Mouse (Mus musculus) neural tube, embryonic 12.5 days (tissue): ENCODE measurements around the gene Sart1. TPM values are rescaled to one million over a fixed set of nuclear protein-coding genes. Genes with fewer than 3 reads are reported as not detected.

Source experiments
- ATAC-seq: fragments of 200-750 bp; cut with Nextera tagmentation; 2 replicates; pipeline ENCODE4 v1.8.0; 2017; ENCODE audit warnings: low read depth, mild to moderate bottlenecking, moderate TSS enrichment, moderate library complexity; ENCODE audit not compliant: low FRiP score
- H3K27ac ChIP-seq: fragments of 300-500 bp; sonication (generic); 2 replicates; pipeline ENCODE4 v1.5.1; 2016
- H3K27me3 ChIP-seq: fragments of 300-500 bp; sonication (generic); replicated peaks from 2 replicates; pipeline ENCODE4 v1.6.1; 2016; ENCODE audit warnings: mild to moderate bottlenecking
- H3K36me3 ChIP-seq: fragments of 300-500 bp; sonication (generic); 2 replicates; pipeline ENCODE4 v1.6.1; 2016; ENCODE audit warnings: mild to moderate bottlenecking
- H3K4me1 ChIP-seq: fragments of 300-500 bp; sonication (generic); 2 replicates; pipeline ENCODE4 v1.6.1; 2016
- H3K4me2 ChIP-seq: fragments of 300-500 bp; sonication (generic); replicated peaks from 2 replicates; pipeline ENCODE4 v1.6.1; 2016; ENCODE audit warnings: mild to moderate bottlenecking
- H3K4me3 ChIP-seq: fragments of 300-500 bp; sonication (generic); 2 replicates; pipeline ENCODE4 v1.5.1; 2016
- H3K9ac ChIP-seq: fragments of 300-500 bp; sonication (generic); 2 replicates; pipeline ENCODE4 v1.6.1; 2016; ENCODE audit warnings: mild to moderate bottlenecking
- H3K9me3 ChIP-seq: fragments of 300-500 bp; sonication (generic); 2 replicates; pipeline ENCODE4 v1.6.1; 2016; ENCODE audit warnings: mild to moderate bottlenecking
- WGBS: fragments of 180-500 bp; shearing (Covaris S2); methylation state at CpG from one replicate; pipeline ENCODE4 v1.1.7; 2016; 5-methylcytosine and 5-hydroxymethylcytosine counted together
- polyA plus RNA-seq: library from polyadenylated mRNA; unstranded; fragments of >200 nt; fragmentation: Nextera tagmentation; extraction: Ambion mirVana; gene quantifications from 2 replicates; pipeline ENCODE4 v1.2.1, GENCODE M21; 2016

The Sart1 gene
- 110 and 112 TPM in 2 replicates for polyA plus RNA-seq

DNA sequence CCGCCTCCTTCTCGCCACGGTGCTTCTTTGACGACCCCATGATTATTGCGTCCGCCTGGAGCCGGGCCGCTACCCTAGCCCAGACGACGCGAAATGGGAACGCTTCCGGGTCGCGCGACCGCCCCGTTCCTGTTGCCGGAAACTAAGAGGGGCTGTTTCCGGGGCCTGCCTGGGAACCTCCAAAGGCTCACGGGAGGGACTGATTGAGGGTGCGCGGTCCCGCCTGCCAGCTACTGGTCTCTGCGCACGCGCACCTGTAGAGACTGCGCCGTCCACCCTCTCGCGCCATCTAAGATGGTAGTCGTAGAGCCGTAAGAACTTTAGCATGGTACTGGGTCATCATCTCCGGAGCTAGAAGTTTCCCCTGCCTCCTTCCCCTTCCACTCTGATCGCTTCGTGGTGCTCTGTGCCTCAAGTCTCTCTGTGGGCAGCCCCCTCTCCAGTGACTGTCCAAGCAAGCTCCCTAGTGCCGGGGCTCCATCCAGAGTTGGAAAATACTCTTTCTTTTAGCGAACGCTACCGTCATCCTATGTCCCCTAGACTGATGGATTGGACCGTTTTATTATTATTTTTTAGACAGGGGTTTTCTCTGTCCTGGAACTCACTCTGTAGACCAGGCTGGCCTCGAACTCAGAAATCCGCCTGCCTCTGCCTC, at the start of gene Sart1:
Gene Sart1, minus strand, starts transcription at position 116 of the 655 bp plus-strand sequence.
- peaks cover 21% of the 10 kb centered on the region for H3K36me3 ChIP-seq
- H3K4me2 ChIP-seq, result peak within 1 kb of the TSS; percentile 93
- WGBS, result 2% methylated on average over 43 of the region's 43 CpGs
- no peaks in the 10 kb centered on the region for H3K27me3 ChIP-seq
- peak within 1 kb of the TSS; percentile 100 for H3K4me3 ChIP-seq
- peak within 1 kb of the TSS; percentile 95 for H3K9ac ChIP-seq
- ATAC-seq, result peak; percentile 95
- H3K27ac ChIP-seq, result peak within 1 kb of the TSS; percentile 65; the same call in 1 of the 2 replicates
- H3K9me3 ChIP-seq, result no peaks in the 10 kb centered on the region
- peaks cover 31% of the 10 kb centered on the region for H3K4me1 ChIP-seq

DNA sequence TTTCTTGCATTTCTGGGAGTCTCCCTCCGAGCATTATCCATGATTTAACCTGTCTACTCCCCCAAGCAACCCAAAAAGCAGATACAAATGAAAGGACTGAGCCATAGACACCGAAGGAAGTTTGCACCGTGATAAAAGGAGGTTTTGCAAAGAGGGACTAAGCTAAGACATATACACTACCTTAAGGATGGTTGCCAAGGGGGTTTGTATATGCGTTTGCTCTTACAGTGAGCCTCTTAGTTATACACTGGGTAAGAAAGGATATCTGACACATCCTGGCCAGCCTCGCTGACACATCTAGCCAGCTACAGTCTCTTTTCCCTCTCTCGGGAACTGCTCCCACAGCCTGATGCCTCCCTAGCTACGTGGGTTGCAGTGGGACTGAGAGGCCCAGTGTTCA, 45.4 kb upstream of the Sart1 start:
- H3K27ac ChIP-seq, result no peak overlapping the region
- WGBS, result 68% methylated on average over 7 of the region's 7 CpGs
- H3K27me3 ChIP-seq, result no peaks in the 10 kb centered on the region; the same call in 1 of the 2 replicates
- no peak for ATAC-seq
- no peaks in the 10 kb centered on the region; the same call in 1 of the 2 replicates for H3K36me3 ChIP-seq
- no peak overlapping the region for H3K9ac ChIP-seq
- H3K9me3 ChIP-seq, result no peaks in the 10 kb centered on the region
- H3K4me3 ChIP-seq, result no peak overlapping the region
- H3K4me1 ChIP-seq, result peaks cover 8% of the 10 kb centered on the region
- H3K4me2 ChIP-seq, result no peak overlapping the region

DNA sequence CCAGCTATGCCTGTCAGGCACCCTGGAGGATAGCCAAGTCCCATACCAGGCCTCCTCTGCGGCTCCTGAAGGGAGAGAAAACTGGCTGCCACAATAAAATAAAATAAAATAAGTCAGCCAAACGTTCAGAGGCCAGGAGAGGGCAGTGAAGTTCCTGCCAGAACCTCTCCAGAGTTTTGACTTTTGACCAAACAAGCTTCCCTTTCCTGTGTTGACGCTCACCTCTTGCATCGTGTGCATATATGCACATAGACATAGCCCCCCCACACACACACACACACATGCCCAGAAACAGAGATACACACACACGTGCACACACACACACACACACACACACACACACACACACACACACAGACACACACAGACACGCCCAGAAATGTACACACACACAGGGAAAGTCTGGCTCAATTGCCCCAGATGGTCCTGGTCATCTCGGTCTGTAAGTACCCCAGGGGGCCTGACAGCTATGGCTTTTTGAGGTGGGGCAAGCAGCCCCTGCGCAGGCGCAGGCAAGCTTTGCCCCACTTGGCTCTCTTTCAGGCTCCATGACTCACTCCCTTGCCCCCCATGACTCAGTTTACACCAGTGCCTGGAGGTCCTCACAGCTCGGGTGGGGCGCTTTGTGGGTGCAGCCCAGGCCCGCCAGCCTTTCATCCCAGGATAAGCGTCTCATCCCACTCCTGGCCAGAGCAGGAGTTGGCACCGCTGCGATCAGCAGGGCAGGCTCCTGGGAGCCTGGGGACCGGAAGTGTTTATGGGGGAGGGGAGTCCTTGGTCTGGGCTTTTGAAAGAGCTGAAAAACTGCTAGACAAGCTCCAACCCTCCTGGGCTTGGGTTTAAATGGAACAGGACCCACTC, 44.7 kb upstream of the Sart1 start:
- 0 out of 2 replicates have a peak overlapping the region, but pooled peaks have one; percentile 10 for H3K27ac ChIP-seq
- no peak for ATAC-seq
- WGBS, result 13% methylated on average over 16 of the region's 16 CpGs

DNA sequence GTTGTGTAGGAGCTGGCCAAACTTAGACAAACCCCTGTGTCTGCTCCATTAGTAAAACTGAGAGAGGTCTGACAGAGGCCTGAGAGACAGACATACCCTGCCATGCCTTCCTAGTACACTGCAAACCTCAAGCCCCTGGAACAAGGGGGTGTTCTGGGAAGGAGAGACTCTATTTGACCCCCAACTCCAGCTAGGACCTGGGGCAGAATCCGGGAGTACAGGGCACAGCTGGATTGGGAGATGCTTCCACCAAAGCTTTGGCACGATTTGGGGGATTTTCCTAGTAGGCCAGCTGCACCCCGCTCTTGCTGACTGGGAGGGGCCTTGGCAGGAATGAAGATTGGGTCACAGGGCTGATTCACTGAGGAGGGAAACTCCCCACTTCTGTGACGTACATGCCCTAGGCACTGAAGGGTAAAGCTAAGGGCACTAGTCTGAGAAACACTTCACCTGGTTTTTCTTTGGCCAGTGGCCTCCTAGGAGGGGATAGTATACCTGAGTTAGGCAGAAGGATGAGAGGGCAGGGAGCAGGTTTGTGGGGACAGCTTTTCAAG, 43.5 kb upstream of the Sart1 start:
- Histone ChIP-seq H3K27me3 (no peaks in the 10 kb centered on the region; the same call in 1 of the 2 replicates), H3K4me2 (no peak overlapping the region), H3K4me1 (peaks cover 9% of the 10 kb centered on the region), H3K27ac (no peak overlapping the region), H3K9ac (no peak overlapping the region), H3K4me3 (no peak overlapping the region), H3K9me3 (no peaks in the 10 kb centered on the region), H3K36me3 (peaks cover 4% of the 10 kb centered on the region)
- WGBS, result 84% methylated on average over 4 of the region's 4 CpGs
- no peak for ATAC-seq

More for the DNA sequence above, 44.7 kb upstream of the Sart1 start:
- H3K9me3 ChIP-seq, result no peaks in the 10 kb centered on the region
- H3K4me2 ChIP-seq, result peak overlapping the region; percentile 59
- H3K4me1 ChIP-seq, result peaks cover 8% of the 10 kb centered on the region
- peak overlapping the region; percentile 24 for H3K4me3 ChIP-seq
- peak overlapping the region; percentile 23; the same call in 1 of the 2 replicates for H3K9ac ChIP-seq
- H3K27me3 ChIP-seq, result no peaks in the 10 kb centered on the region; the same call in 1 of the 2 replicates
- H3K36me3 ChIP-seq, result no peaks in the 10 kb centered on the region; the same call in 1 of the 2 replicates

DNA sequence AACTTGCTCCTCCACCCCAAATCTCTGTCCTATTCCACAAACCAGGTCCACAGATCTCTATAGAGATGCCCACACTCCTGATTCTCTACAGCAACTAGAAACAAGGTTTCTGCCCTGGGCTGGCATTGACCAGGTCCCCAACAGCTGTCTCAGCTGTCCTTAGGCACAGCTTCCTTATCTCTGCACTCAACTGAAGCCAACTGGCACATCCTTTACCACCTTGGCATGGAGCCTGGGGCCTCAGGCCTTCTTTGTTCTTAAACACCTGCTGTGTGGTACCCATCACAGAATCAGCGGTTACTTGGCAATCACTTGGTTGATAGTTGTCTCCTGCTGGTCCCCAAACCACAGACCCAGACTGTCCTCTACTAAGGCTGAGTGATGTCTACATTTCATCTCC, 41.9 kb upstream of the Sart1 start:
- Histone ChIP-seq H3K4me2 (no peak overlapping the region), H3K36me3 (peaks cover 15% of the 10 kb centered on the region), H3K27me3 (no peaks in the 10 kb centered on the region), H3K4me3 (no peak overlapping the region), H3K9me3 (no peaks in the 10 kb centered on the region), H3K27ac (no peak overlapping the region), H3K4me1 (peaks cover 23% of the 10 kb centered on the region), H3K9ac (no peak overlapping the region)
- 85% methylated on average over 1 of the region's 1 CpGs for WGBS
- ATAC-seq, result no peak

DNA sequence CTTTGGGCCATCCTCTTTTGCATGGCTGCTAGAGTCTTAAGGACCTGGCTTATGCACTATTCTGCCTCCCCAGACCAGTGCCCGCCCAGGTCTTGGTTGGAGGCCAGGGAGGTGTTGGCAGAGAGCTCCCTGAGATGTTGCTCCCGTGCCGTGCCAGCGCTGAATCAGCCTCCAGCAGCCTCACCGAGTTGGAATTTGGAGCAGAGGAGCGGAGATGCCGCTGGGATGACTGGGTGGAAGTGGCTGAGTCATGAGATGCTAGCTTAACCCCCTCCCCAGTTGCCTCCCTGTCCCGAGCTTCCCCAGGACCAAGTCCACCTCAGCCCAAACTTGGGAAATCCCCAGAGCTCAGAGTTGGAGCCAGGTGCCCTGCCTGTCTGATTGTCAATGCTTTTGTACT, 41.3 kb upstream of the Sart1 start:
- peaks cover 15% of the 10 kb centered on the region for H3K36me3 ChIP-seq
- H3K4me3 ChIP-seq, result no peak overlapping the region
- no peaks in the 10 kb centered on the region for H3K27me3 ChIP-seq
- no peak overlapping the region for H3K27ac ChIP-seq
- WGBS, result 85% methylated on average over 8 of the region's 8 CpGs
- H3K4me2 ChIP-seq, result no peak overlapping the region
- no peaks in the 10 kb centered on the region for H3K9me3 ChIP-seq
- ATAC-seq, result no peak
- H3K4me1 ChIP-seq, result peaks cover 23% of the 10 kb centered on the region
- H3K9ac ChIP-seq, result no peak overlapping the region

DNA sequence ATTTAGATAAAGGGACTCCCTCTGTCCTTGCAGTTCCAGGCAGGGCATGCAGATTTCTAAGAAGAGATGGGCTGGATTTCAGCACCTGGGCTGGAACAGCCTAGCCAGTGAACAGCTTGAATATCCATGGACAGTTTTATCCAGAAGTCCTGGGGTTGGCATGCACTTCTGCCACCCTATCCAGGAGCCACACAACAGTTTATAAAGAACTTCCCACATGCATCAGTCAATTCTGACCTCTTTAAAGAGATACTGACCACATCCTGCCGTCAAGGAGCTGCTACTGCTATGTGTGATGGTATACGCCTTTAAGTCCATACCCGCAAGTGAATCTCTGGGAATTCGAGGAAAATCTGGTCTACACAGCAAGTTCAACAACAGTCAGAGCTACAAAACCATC, 40.7 kb upstream of the Sart1 start:
- ATAC-seq, result no peak
- no peaks in the 10 kb centered on the region for H3K27me3 ChIP-seq
- H3K4me3 ChIP-seq, result no peak overlapping the region
- H3K9ac ChIP-seq, result no peak overlapping the region
- peaks cover 15% of the 10 kb centered on the region for H3K36me3 ChIP-seq
- WGBS, result 85% methylated on average over 4 of the region's 4 CpGs
- H3K9me3 ChIP-seq, result no peaks in the 10 kb centered on the region
- peaks cover 23% of the 10 kb centered on the region for H3K4me1 ChIP-seq
- no peak overlapping the region for H3K27ac ChIP-seq
- H3K4me2 ChIP-seq, result no peak overlapping the region

DNA sequence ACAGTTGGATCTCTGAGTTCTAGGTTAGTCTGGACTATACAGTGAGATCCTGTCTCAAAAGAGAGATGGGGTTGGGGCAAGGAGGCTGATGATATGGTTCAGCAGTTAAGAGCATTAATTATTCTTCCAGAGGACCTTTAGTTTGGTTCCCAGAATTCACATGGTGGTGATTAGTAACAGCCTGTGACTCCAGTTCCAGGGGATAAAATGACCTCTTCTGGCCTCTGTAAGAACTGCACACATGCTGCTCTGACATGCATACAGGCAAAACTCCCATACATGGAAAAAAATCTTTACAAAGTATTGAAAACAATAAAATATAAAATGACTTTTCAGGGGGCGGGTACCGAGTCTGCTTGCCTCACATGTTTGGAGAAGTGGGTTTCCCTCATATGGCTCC, 39.6 kb upstream of the Sart1 start:
- Histone ChIP-seq H3K9me3 (no peaks in the 10 kb centered on the region), H3K27me3 (no peaks in the 10 kb centered on the region), H3K36me3 (peaks cover 15% of the 10 kb centered on the region), H3K4me2 (no peak overlapping the region), H3K27ac (no peak overlapping the region), H3K4me3 (no peak overlapping the region), H3K4me1 (peaks cover 27% of the 10 kb centered on the region), H3K9ac (no peak overlapping the region)
- no peak for ATAC-seq
- WGBS, result 95% methylated on average over 2 of the region's 2 CpGs

DNA sequence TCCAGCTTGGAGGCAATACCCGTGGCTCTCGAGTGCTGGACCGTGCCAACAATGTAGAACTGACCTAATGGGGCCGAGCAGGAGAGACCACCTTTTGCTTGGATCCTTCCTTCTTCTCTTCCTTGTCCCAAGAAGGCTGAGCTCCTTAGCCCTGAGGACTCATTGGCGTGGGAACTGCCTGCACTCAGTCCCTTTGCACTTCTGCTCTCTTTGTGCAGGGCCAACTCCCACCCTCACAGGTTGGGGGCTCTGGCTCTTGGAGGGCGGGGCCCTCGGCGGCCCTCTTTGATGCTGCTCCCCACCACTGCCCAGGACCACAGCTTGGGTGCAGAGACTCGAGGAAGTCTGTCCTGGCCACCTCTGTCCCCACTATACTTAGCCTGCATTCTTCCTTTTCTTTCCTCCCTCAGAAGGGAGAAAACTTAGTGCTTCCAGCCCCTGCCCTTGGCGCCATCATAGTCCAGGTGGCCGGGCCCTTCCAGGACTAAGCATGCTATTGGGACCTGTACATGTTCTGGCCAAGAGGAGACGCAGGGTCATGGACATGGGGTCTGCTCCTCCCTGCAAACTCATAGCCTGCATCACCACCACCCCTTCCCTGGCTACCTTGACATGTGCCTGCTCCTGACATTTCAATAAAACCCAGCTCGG, 38.3 kb upstream of the Sart1 start:
- no peak for ATAC-seq
- Histone ChIP-seq H3K4me3 (no peak overlapping the region), H3K27ac (no peak overlapping the region), H3K9ac (0 out of 2 replicates have a peak overlapping the region, but pooled peaks have one; percentile 1), H3K9me3 (no peaks in the 10 kb centered on the region), H3K4me2 (peak overlapping the region; percentile 73), H3K27me3 (no peaks in the 10 kb centered on the region), H3K4me1 (peaks cover 29% of the 10 kb centered on the region), H3K36me3 (peaks cover 26% of the 10 kb centered on the region)
- 94% methylated on average over 13 of the region's 13 CpGs for WGBS

DNA sequence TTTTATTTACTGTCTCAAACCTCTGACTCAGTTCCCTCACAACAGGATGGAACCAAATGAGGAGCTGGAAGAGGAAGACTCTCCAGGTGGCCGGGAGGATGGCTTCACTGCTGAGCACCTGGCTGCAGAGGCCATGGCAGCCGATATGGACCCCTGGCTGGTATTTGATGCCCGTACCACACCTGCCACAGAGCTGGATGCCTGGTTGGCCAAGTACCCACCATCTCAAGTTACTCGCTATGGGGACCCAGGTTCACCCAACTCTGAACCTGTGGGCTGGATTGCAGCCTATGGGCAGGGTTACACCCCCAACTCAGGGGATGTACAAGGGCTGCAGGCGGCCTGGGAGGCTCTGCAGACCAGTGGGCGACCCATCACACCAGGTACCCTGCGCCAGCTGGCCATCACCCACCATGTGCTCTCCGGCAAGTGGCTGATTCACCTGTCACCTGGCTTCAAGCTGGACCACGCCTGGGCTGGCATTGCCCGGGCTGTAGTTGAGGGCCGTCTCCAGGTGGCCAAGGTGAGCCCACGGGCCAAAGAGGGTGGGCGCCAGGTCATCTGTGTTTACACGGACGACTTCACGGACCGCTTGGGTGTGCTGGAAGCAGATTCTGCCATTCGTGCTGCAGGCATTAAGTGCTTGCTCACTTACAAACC, 37.5 kb upstream of the Sart1 start:
- H3K27ac ChIP-seq, result no peak overlapping the region
- H3K4me2 ChIP-seq, result peak overlapping the region; percentile 73
- H3K4me1 ChIP-seq, result peaks cover 29% of the 10 kb centered on the region
- peak overlapping the region; percentile 87 for H3K9ac ChIP-seq
- 94% methylated on average over 18 of the region's 18 CpGs for WGBS
- no peak for ATAC-seq
- no peaks in the 10 kb centered on the region for H3K27me3 ChIP-seq
- peaks cover 28% of the 10 kb centered on the region for H3K36me3 ChIP-seq
- H3K4me3 ChIP-seq, result peak overlapping the region; percentile 82
- H3K9me3 ChIP-seq, result no peaks in the 10 kb centered on the region
